Mouse (Mus musculus) myocyte (in vitro differentiated cells): Measurements from ENCODE around the gene Vapb. TPM values are rescaled to one million over a fixed set of nuclear protein-coding genes. Genes with fewer than 3 reads are reported as not detected.

Experiments
- H3K27me3 ChIP-seq: one replicate; pipeline ENCODE4 v1.6.1; 2011; ENCODE audit not compliant: control insufficient read depth, insufficient read depth, insufficient read length
- H3K36me3 ChIP-seq: one replicate; pipeline ENCODE4 v1.6.1; 2011; ENCODE audit not compliant: control insufficient read depth, insufficient read depth
- H3K4me2 ChIP-seq: one replicate; pipeline ENCODE4 v1.6.1; 2011; ENCODE audit warnings: low read depth, control low read depth
- H3K4me3 ChIP-seq: one replicate; pipeline ENCODE4 v1.5.1; 2011; ENCODE audit warnings: mild to moderate bottlenecking, control low read depth, moderate library complexity
- H3K79me2 ChIP-seq: one replicate; pipeline ENCODE4 v1.6.1; 2011; ENCODE audit not compliant: control insufficient read depth, insufficient read depth
- H3ac ChIP-seq: one replicate; pipeline ENCODE4 v1.6.1; 2011; ENCODE audit not compliant: control insufficient read depth, insufficient read length
- CEBPB ChIP-seq: IDR thresholded peaks from 2 replicates; pipeline ENCODE4 v1.6.1; 2011; ENCODE audit warnings: mild to moderate bottlenecking, moderate library complexity; ENCODE audit not compliant: poor library complexity, insufficient read depth, severe bottlenecking
- E2F4 ChIP-seq: IDR thresholded peaks from one replicate; pipeline ENCODE4 v1.6.1; 2011; ENCODE audit warnings: mild to moderate bottlenecking, control low read depth, moderate library complexity; ENCODE audit not compliant: insufficient read depth
- MAX ChIP-seq: IDR thresholded peaks from one replicate; pipeline ENCODE4 v1.6.1; 2011; ENCODE audit warnings: low read depth, mild to moderate bottlenecking, control low read depth
- MYOD1 ChIP-seq, 3 experiments: IDR thresholded peaks; one replicate each; pipeline ENCODE4 v1.6.1; 2011; ENCODE audit warnings: control low read depth in 2 of 3, low read depth in 2 of 3, mild to moderate bottlenecking in 2 of 3, moderate library complexity in 1 of 3; ENCODE audit not compliant: insufficient read length in 2 of 3, control insufficient read depth in 1 of 3
- MYOG ChIP-seq, 3 experiments: IDR thresholded peaks; one replicate each; pipeline ENCODE4 v1.6.1; 2011; ENCODE audit warnings: control low read depth in 2 of 3, low read depth in 2 of 3, mild to moderate bottlenecking in 2 of 3; ENCODE audit not compliant: insufficient read length in 2 of 3, control insufficient read depth in 1 of 3, insufficient read depth in 1 of 3
- POLR2A ChIP-seq: IDR thresholded peaks from one replicate; pipeline ENCODE4 v1.6.1; 2011; ENCODE audit warnings: low read depth, mild to moderate bottlenecking, control low read depth, moderate library complexity; ENCODE audit not compliant: insufficient read length
- POLR2AphosphoS2 ChIP-seq: IDR thresholded peaks from one replicate; pipeline ENCODE4 v1.6.1; 2011; ENCODE audit warnings: low read depth, control low read depth; ENCODE audit not compliant: insufficient read length
- REST ChIP-seq: IDR thresholded peaks from one replicate; pipeline ENCODE4 v1.6.1; 2011; ENCODE audit warnings: mild to moderate bottlenecking, control low read depth, moderate library complexity; ENCODE audit not compliant: insufficient read depth, insufficient read length
- SRF ChIP-seq: IDR thresholded peaks from one replicate; pipeline ENCODE4 v1.6.1; 2011; ENCODE audit warnings: low read depth; ENCODE audit not compliant: control insufficient read depth, insufficient read length
- TCF12 ChIP-seq: IDR thresholded peaks from one replicate; pipeline ENCODE4 v1.6.1; 2011; ENCODE audit warnings: mild to moderate bottlenecking, control low read depth; ENCODE audit not compliant: poor library complexity, insufficient read depth, severe bottlenecking
- TCF3 ChIP-seq: IDR thresholded peaks from one replicate; pipeline ENCODE4 v1.6.1; 2011; ENCODE audit warnings: low read depth, control low read depth; ENCODE audit not compliant: insufficient read length
- USF1 ChIP-seq: IDR thresholded peaks from one replicate; pipeline ENCODE4 v1.6.1; 2011; ENCODE audit warnings: low read depth, mild to moderate bottlenecking, control low read depth, moderate library complexity
- polyA plus RNA-seq: library from polyadenylated mRNA; unstranded; fragments of >200 nt; fragmentation: generic; extraction: Trizol; gene quantifications from one replicate; pipeline ENCODE4 v1.2.1, GENCODE M21; 2012; ENCODE audit warnings: missing spikeins

The Vapb gene
- polyA plus RNA-seq, 1 experiment = 53.8 TPM

- H3K4me2 ChIP-seq = no peak overlapping the region
- TF ChIP-seq POLR2AphosphoS2 (no peak), MAX (no peak), TCF3 (no peak), MYOG (IDR thresholded peaks at IDR 0.05; ENCODE audit: control insufficient read depth in 1 of 3, insufficient read depth in 1 of 3, insufficient read length in 2 of 3, low read depth in 2 of 3) (no peak), CEBPB (no peak), POLR2A (no peak), MYOD1 (IDR thresholded peaks at IDR 0.05; ENCODE audit: control insufficient read depth in 1 of 3, insufficient read length in 2 of 3, low read depth in 2 of 3) (no peak), USF1 (no peak), E2F4 (no peak), TCF12 (no peak), REST (no peak), SRF (no peak)
- no peak overlapping the region for H3K4me3 ChIP-seq
- peaks cover 10% of the 10 kb centered on the region for H3K36me3 ChIP-seq
- H3K27me3 ChIP-seq = no peaks in the 10 kb centered on the region
- peaks cover 10% of the 10 kb centered on the region for H3K79me2 ChIP-seq
- no peak overlapping the region for H3ac ChIP-seq
Observed at GRCm38 (mm10) chr2:173771706-173772105, 34.4 kb downstream of the Vapb start.

DNA sequence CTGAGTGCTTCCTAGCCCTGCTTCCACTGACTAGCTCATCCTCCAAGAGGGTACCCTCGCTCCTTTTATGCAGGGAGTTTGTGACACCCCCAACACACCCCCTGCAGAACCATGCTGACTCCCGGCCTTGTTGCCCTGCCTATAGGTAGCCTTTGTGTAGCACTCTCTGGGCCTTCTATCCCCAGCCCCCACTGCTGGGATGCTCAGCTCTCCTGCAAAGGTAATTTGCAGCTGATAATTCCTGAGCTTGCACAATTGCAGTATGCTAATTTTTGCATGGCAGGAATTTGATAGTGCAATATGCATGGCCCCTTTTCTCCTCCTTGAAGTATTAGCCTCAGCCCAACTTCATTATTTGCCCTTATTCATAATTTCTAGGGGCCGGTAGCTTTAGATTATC, 38.2 kb downstream of the Vapb start:
- Histone ChIP-seq H3K27me3 (no peaks in the 10 kb centered on the region), H3ac (no peak overlapping the region), H3K4me3 (no peak overlapping the region), H3K4me2 (no peak overlapping the region), H3K36me3 (peaks cover 4% of the 10 kb centered on the region), H3K79me2 (no peaks in the 10 kb centered on the region)
- TF ChIP-seq MAX = no peak
- TF ChIP-seq POLR2A = no peak
- no peak for TF ChIP-seq USF1
- no peak for TF ChIP-seq POLR2AphosphoS2
- no peak for TF ChIP-seq E2F4

GRCm38 (mm10) chr2:173776108-173776507, 38.8 kb downstream of the Vapb start:
- TF ChIP-seq MYOD1 (IDR thresholded peaks at IDR 0.05; ENCODE audit: control insufficient read depth in 1 of 3, insufficient read length in 2 of 3, low read depth in 2 of 3) = no peak
- no peak for TF ChIP-seq POLR2AphosphoS2
- Histone ChIP-seq H3K4me3 (no peak overlapping the region), H3K27me3 (no peaks in the 10 kb centered on the region), H3K36me3 (peaks cover 4% of the 10 kb centered on the region), H3ac (no peak overlapping the region), H3K4me2 (no peak overlapping the region), H3K79me2 (no peaks in the 10 kb centered on the region)

DNA sequence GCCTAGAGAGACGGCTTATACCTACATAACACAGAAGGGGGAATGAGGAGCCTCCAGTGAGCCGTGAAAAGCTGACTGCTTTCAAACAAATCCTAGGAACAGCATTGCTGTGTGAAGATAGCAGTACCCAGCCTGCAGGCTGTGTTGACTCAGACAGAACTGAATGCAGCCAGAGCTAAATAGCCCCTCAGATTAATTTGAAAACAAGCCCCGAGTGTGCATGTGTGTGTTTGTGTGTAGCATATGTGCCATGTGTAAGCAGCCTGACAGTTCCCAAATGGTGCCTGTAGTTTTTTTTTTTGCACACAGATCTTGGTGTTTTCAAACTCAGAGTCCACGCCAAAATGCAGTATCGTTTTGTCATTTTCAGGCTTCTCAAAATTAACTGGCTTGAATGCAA, 43.6 kb downstream of the Vapb start:
- TF ChIP-seq TCF12 = no peak
- no peak for TF ChIP-seq MYOG (IDR thresholded peaks at IDR 0.05; ENCODE audit: control insufficient read depth in 1 of 3, insufficient read depth in 1 of 3, insufficient read length in 2 of 3, low read depth in 2 of 3)
- no peak for TF ChIP-seq MAX
- no peak for TF ChIP-seq CEBPB
- TF ChIP-seq SRF = no peak
- TF ChIP-seq E2F4 = no peak
- no peak for TF ChIP-seq TCF3
- no peak for TF ChIP-seq REST
- TF ChIP-seq POLR2AphosphoS2 = no peak
- TF ChIP-seq USF1 = no peak
- TF ChIP-seq POLR2A = no peak
- no peak for TF ChIP-seq MYOD1 (IDR thresholded peaks at IDR 0.05; ENCODE audit: control insufficient read depth in 1 of 3, insufficient read length in 2 of 3, low read depth in 2 of 3)
- H3K79me2 ChIP-seq = no peaks in the 10 kb centered on the region

GRCm38 (mm10) chr2:173784366-173784765, 47.1 kb downstream of the Vapb start:
- Histone ChIP-seq H3K27me3 (no peaks in the 10 kb centered on the region), H3ac (no peak overlapping the region), H3K4me2 (no peak overlapping the region), H3K36me3 (peaks cover 3% of the 10 kb centered on the region), H3K4me3 (no peak overlapping the region), H3K79me2 (no peaks in the 10 kb centered on the region)
- TF ChIP-seq MAX (no peak), TCF12 (no peak), TCF3 (no peak), POLR2AphosphoS2 (no peak), SRF (no peak)

More for the DNA sequence above, 43.6 kb downstream of the Vapb start:
- H3K36me3 ChIP-seq = peaks cover 3% of the 10 kb centered on the region
- no peak overlapping the region for H3K4me3 ChIP-seq
- H3ac ChIP-seq = no peak overlapping the region
- no peak overlapping the region for H3K4me2 ChIP-seq
- no peaks in the 10 kb centered on the region for H3K27me3 ChIP-seq

DNA sequence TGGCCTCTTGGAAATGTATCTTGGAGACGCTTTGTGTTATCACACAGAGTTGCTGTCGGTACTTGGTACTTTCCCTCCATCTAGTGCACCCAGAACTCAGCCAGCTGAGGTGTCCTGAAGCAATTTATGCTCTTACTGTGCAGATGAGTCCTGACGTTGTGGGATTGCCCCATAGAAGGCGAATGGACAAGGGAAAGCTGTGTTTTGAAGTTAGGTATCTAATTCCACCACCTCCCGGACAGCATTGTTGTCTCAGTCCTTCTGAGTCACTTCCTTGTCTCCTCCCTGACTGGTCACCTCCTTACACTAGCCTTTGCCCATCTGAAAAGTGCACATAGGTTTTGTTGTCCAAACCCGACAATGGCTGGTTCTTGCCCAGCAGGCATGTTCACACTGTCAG, 47.6 kb downstream of the Vapb start:
- Histone ChIP-seq H3K4me2 (no peak overlapping the region), H3K79me2 (no peaks in the 10 kb centered on the region), H3K36me3 (peaks cover 3% of the 10 kb centered on the region), H3K4me3 (no peak overlapping the region), H3ac (no peak overlapping the region), H3K27me3 (no peaks in the 10 kb centered on the region)
- no peak for TF ChIP-seq MYOD1 (IDR thresholded peaks at IDR 0.05; ENCODE audit: control insufficient read depth in 1 of 3, insufficient read length in 2 of 3, low read depth in 2 of 3)
- no peak for TF ChIP-seq USF1
- TF ChIP-seq POLR2AphosphoS2 = no peak
- TF ChIP-seq SRF = no peak
- TF ChIP-seq MYOG (IDR thresholded peaks at IDR 0.05; ENCODE audit: control insufficient read depth in 1 of 3, insufficient read depth in 1 of 3, insufficient read length in 2 of 3, low read depth in 2 of 3) = no peak
- no peak for TF ChIP-seq E2F4
- no peak for TF ChIP-seq TCF3
